Mouse (Mus musculus) natural killer cell, adult 2 months (primary cell): Measurements from ENCODE around the gene Gm10197.
A peak's percentile ranks its signal among the peaks of the same experiment; 100 is the strongest.

ENCODE experiments used
- DNase-seq, 2 experiments: peaks; one replicate each; pipeline ENCODE4 v3.0.0; 2022; ENCODE audit warnings: low spot score in 2 of 2

The Gm10197 gene

GRCm38 (mm10) chr19:53359160-53360033 is 12.2 kb downstream of the Gm10197 start:
- DNase-seq: no peak

GRCm38 (mm10) chr19:53355065-53355464 is 16.5 kb downstream of the Gm10197 start:
- no peak for DNase-seq

GRCm38 (mm10) chr19:53354271-53355000 is 17.1 kb downstream of the Gm10197 start:
- DNase-seq: no peak

- DNase-seq: no peak
Measured at GRCm38 (mm10) chr19:53353864-53354263, 17.7 kb downstream of the Gm10197 start.

GRCm38 (mm10) chr19:53345766-53346165 is 25.8 kb downstream of the Gm10197 start:
- DNase-seq: no peak

- DNase-seq: no peak
Measured at GRCm38 (mm10) chr19:53344062-53344461, 27.5 kb downstream of the Gm10197 start.

GRCm38 (mm10) chr19:53343174-53343881 is 28.2 kb downstream of the Gm10197 start:
- no peak for DNase-seq

GRCm38 (mm10) chr19:53340423-53340822 is 31.1 kb downstream of the Gm10197 start:
- DNase-seq: no peak

- DNase-seq: no peak
Measured at GRCm38 (mm10) chr19:53335241-53335640, 36.3 kb downstream of the Gm10197 start.

GRCm38 (mm10) chr19:53333730-53334129 is 37.8 kb downstream of the Gm10197 start:
- DNase-seq: no peak

- no peak for DNase-seq
Measured at GRCm38 (mm10) chr19:53331882-53332500, 39.6 kb downstream of the Gm10197 start.

- peak; percentile 20 to 35 for DNase-seq
Measured at GRCm38 (mm10) chr19:53329992-53330381, 41.6 kb downstream of the Gm10197 start.

- peak; percentile 80 to 88 for DNase-seq
Measured at GRCm38 (mm10) chr19:53329221-53329991, 42.2 kb downstream of the Gm10197 start.

GRCm38 (mm10) chr19:53328116-53328515 is 43.5 kb downstream of the Gm10197 start:
- DNase-seq: peak in 1 of 2 experiments; percentile 47

- DNase-seq: peak in 1 of 2 experiments; percentile 27
Measured at GRCm38 (mm10) chr19:53325578-53326295, 45.8 kb downstream of the Gm10197 start.

- no peak for DNase-seq
Measured at GRCm38 (mm10) chr19:53324866-53325265, 46.7 kb downstream of the Gm10197 start.

GRCm38 (mm10) chr19:53322438-53323048 is 49.0 kb downstream of the Gm10197 start:
- no peak for DNase-seq
